Mouse (Mus musculus) myocyte (in vitro differentiated cells): ENCODE data around the gene Srsf6. TPM values are rescaled to one million over a fixed set of nuclear protein-coding genes. Genes with fewer than 3 reads are reported as not detected.
A peak's percentile ranks its signal among the peaks of the same experiment; 100 is the strongest.

Experiments
- H3K27me3 ChIP-seq: one replicate; pipeline ENCODE4 v1.6.1; 2011; ENCODE audit not compliant: control insufficient read depth, insufficient read depth, insufficient read length
- H3K36me3 ChIP-seq: one replicate; pipeline ENCODE4 v1.6.1; 2011; ENCODE audit not compliant: control insufficient read depth, insufficient read depth
- H3K4me2 ChIP-seq: one replicate; pipeline ENCODE4 v1.6.1; 2011; ENCODE audit warnings: low read depth, control low read depth
- H3K4me3 ChIP-seq: one replicate; pipeline ENCODE4 v1.5.1; 2011; ENCODE audit warnings: mild to moderate bottlenecking, control low read depth, moderate library complexity
- H3K79me2 ChIP-seq: one replicate; pipeline ENCODE4 v1.6.1; 2011; ENCODE audit not compliant: control insufficient read depth, insufficient read depth
- H3ac ChIP-seq: one replicate; pipeline ENCODE4 v1.6.1; 2011; ENCODE audit not compliant: control insufficient read depth, insufficient read length
- CEBPB ChIP-seq: IDR thresholded peaks from 2 replicates; pipeline ENCODE4 v1.6.1; 2011; ENCODE audit warnings: mild to moderate bottlenecking, moderate library complexity; ENCODE audit not compliant: poor library complexity, insufficient read depth, severe bottlenecking
- E2F4 ChIP-seq: IDR thresholded peaks from one replicate; pipeline ENCODE4 v1.6.1; 2011; ENCODE audit warnings: mild to moderate bottlenecking, control low read depth, moderate library complexity; ENCODE audit not compliant: insufficient read depth
- MAX ChIP-seq: IDR thresholded peaks from one replicate; pipeline ENCODE4 v1.6.1; 2011; ENCODE audit warnings: low read depth, mild to moderate bottlenecking, control low read depth
- MYOD1 ChIP-seq, 3 experiments: IDR thresholded peaks; one replicate each; pipeline ENCODE4 v1.6.1; 2011; ENCODE audit warnings: control low read depth in 2 of 3, low read depth in 2 of 3, mild to moderate bottlenecking in 2 of 3, moderate library complexity in 1 of 3; ENCODE audit not compliant: insufficient read length in 2 of 3, control insufficient read depth in 1 of 3
- MYOG ChIP-seq, 3 experiments: IDR thresholded peaks; one replicate each; pipeline ENCODE4 v1.6.1; 2011; ENCODE audit warnings: control low read depth in 2 of 3, low read depth in 2 of 3, mild to moderate bottlenecking in 2 of 3; ENCODE audit not compliant: insufficient read length in 2 of 3, control insufficient read depth in 1 of 3, insufficient read depth in 1 of 3
- POLR2A ChIP-seq: IDR thresholded peaks from one replicate; pipeline ENCODE4 v1.6.1; 2011; ENCODE audit warnings: low read depth, mild to moderate bottlenecking, control low read depth, moderate library complexity; ENCODE audit not compliant: insufficient read length
- POLR2AphosphoS2 ChIP-seq: IDR thresholded peaks from one replicate; pipeline ENCODE4 v1.6.1; 2011; ENCODE audit warnings: low read depth, control low read depth; ENCODE audit not compliant: insufficient read length
- REST ChIP-seq: IDR thresholded peaks from one replicate; pipeline ENCODE4 v1.6.1; 2011; ENCODE audit warnings: mild to moderate bottlenecking, control low read depth, moderate library complexity; ENCODE audit not compliant: insufficient read depth, insufficient read length
- SRF ChIP-seq: IDR thresholded peaks from one replicate; pipeline ENCODE4 v1.6.1; 2011; ENCODE audit warnings: low read depth; ENCODE audit not compliant: control insufficient read depth, insufficient read length
- TCF12 ChIP-seq: IDR thresholded peaks from one replicate; pipeline ENCODE4 v1.6.1; 2011; ENCODE audit warnings: mild to moderate bottlenecking, control low read depth; ENCODE audit not compliant: poor library complexity, insufficient read depth, severe bottlenecking
- TCF3 ChIP-seq: IDR thresholded peaks from one replicate; pipeline ENCODE4 v1.6.1; 2011; ENCODE audit warnings: low read depth, control low read depth; ENCODE audit not compliant: insufficient read length
- USF1 ChIP-seq: IDR thresholded peaks from one replicate; pipeline ENCODE4 v1.6.1; 2011; ENCODE audit warnings: low read depth, mild to moderate bottlenecking, control low read depth, moderate library complexity
- polyA plus RNA-seq: library from polyadenylated mRNA; unstranded; fragments of >200 nt; fragmentation: generic; extraction: Trizol; gene quantifications from one replicate; pipeline ENCODE4 v1.2.1, GENCODE M21; 2012; ENCODE audit warnings: missing spikeins

The Srsf6 gene
- polyA plus RNA-seq, 1 experiment = 61.5 TPM

DNA sequence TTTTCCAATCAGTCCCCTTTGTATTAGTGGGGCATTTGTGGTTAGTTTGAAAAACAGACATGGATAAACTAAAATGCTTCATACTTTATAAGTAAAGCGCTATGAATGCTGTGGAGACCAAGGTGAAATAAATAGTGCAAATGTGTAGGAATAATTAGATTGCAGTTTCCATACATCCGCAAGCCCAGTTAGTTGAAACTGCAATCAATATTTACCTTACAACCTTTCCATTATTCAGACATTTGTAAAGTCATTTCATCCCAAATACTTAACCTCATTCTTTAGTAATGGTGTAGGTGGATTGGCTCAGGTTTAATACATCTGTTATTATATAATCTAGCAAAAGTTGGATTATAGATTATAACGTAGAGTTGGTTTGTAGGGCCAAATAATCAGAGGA, 4.4 kb downstream of the Srsf6 start:
- H3K79me2 ChIP-seq = peaks cover 24% of the 10 kb centered on the region
- H3K27me3 ChIP-seq = no peaks in the 10 kb centered on the region
- H3K4me2 ChIP-seq = no peak overlapping the region
- TF ChIP-seq REST (no peak), SRF (no peak), POLR2AphosphoS2 (no peak), CEBPB (no peak), MAX (no peak), MYOG (IDR thresholded peaks at IDR 0.05; ENCODE audit: control insufficient read depth in 1 of 3, insufficient read depth in 1 of 3, insufficient read length in 2 of 3, low read depth in 2 of 3) (no peak), MYOD1 (IDR thresholded peaks at IDR 0.05; ENCODE audit: control insufficient read depth in 1 of 3, insufficient read length in 2 of 3, low read depth in 2 of 3) (no peak)
- H3K36me3 ChIP-seq = peaks cover 72% of the 10 kb centered on the region
- H3ac ChIP-seq = no peak overlapping the region
- no peak overlapping the region for H3K4me3 ChIP-seq

DNA sequence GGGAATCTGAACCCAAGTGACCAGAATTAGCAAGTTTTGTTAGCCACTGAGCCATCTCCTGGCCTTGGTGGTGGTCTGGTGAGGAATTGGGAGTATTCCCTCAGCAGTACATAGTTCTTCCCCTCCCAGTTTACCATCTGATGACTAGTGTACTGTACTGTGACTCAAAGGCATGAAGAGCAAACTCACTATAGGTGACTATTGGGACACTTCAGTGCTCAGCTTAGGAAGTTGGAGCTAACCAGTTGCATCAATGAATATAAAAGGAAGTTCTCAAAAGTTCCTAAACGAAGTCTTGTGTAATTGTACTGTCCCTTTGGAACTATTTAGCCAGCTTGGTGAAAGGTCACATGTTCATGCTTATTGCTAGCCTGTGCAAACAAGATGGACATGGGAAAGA, 8.2 kb downstream of the Srsf6 start:
- no peak for TF ChIP-seq REST
- H3K4me2 ChIP-seq = no peak overlapping the region
- no peaks in the 10 kb centered on the region for H3K79me2 ChIP-seq
- peaks cover 51% of the 10 kb centered on the region for H3K36me3 ChIP-seq
- no peaks in the 10 kb centered on the region for H3K27me3 ChIP-seq
- no peak overlapping the region for H3ac ChIP-seq
- no peak overlapping the region for H3K4me3 ChIP-seq

DNA sequence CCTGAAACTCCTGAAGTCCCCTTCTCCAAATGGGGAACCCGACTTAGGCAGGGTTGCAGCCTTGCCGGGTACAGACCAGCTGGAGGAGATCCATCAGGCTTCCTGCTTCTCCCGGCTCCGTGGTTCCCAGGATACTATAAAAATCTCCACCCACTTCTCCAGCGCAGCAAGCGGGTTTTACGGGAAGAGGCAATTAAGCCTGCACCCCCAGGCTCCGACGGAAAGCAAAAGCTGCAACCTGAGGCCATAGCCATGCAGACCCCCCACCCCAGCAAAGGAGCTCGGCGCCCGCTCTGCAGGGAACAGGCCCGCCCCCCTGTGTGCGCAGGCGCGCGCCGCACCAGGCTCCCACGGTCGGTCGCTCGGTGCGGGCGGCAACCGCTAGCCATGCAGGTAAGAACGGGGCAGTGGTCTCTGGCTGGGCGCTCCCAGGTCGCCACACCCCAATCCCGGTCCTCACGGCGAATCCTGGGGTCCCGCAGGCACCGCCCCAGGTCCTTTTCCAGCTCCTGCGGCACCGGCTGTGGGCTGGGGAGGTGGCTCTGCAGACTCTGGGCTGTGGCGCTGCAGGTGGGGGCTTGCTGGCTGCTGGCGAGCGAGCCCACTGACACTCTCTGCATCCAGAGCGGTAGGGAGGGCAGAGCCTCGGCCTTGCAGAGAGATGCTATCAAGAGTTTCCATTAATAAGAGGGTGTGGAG, 12.0 kb downstream of the Srsf6 start, which contains the start of gene L3mbtl1:
TSS of gene L3mbtl1 (plus strand) at position 325 of the 699 bp plus-strand sequence.
- no peak for TF ChIP-seq USF1
- no peak for TF ChIP-seq REST
- TF ChIP-seq TCF3 = no peak
- TF ChIP-seq MYOG (IDR thresholded peaks at IDR 0.05; ENCODE audit: control insufficient read depth in 1 of 3, insufficient read depth in 1 of 3, insufficient read length in 2 of 3, low read depth in 2 of 3) = no peak
- no peak for TF ChIP-seq SRF
- no peak for TF ChIP-seq CEBPB
- no peak for TF ChIP-seq POLR2AphosphoS2
- no peak for TF ChIP-seq TCF12
- TF ChIP-seq MAX = no peak
- no peak for TF ChIP-seq MYOD1 (IDR thresholded peaks at IDR 0.05; ENCODE audit: control insufficient read depth in 1 of 3, insufficient read length in 2 of 3, low read depth in 2 of 3)
- H3K4me3 ChIP-seq = no peak within 1 kb of the TSS
- H3K79me2 ChIP-seq = no peaks in the 10 kb centered on the region
- no peak within 1 kb of the TSS for H3ac ChIP-seq
- H3K27me3 ChIP-seq = no peaks in the 10 kb centered on the region
- peak within 1 kb of the TSS; percentile 48 for H3K4me2 ChIP-seq
- peaks cover 16% of the 10 kb centered on the region for H3K36me3 ChIP-seq

DNA sequence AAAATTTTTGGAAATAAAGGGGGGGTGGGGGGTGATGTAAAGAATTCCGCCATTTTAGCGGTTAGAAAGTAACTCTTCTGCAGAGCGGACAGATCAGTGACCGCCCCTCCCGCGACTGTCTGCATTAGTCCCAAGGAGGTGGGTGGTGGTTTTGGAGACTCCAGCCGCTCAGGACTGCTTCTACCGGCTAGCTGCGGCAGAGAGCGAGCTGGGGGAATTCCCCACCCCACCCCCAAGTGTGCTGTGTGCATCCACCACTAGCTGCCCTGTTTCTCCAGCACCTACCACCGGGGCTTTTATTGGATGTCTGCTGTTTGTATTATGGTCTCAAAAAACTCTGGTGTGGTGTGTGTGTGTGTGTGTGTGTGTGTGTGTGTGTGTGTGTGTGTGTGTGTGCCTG, 12.6 kb downstream of the Srsf6 start:
- no peaks in the 10 kb centered on the region for H3K27me3 ChIP-seq
- no peak overlapping the region for H3K4me3 ChIP-seq
- H3K4me2 ChIP-seq = no peak overlapping the region
- H3K79me2 ChIP-seq = no peaks in the 10 kb centered on the region
- peaks cover 10% of the 10 kb centered on the region for H3K36me3 ChIP-seq
- TF ChIP-seq POLR2AphosphoS2 = no peak
- TF ChIP-seq TCF3 = no peak
- TF ChIP-seq MAX = no peak
- TF ChIP-seq SRF = no peak
- no peak for TF ChIP-seq TCF12
- no peak overlapping the region for H3ac ChIP-seq

DNA sequence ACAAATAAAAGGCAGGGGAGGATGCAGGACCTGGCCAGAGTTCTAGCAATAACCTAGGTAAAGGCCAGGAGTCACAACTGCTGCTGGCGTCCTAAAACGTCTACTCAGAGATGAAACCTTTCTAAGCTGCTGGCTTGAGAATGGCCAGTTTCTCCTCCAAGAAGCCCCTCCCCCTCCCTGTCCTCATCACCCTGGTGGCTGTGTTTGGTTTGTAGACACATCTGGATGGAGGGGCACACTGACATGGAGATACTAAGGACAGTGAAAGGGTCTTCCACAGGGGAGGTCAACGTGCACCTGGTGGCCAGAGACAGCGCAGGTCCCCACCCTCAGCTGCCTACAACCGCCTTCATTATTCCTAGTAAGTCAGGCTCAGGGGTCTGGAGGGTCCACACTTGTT, 15.6 kb downstream of the Srsf6 start:
- TF ChIP-seq E2F4 (no peak), REST (no peak), SRF (no peak), MAX (no peak), CEBPB (no peak), MYOG (IDR thresholded peaks at IDR 0.05; ENCODE audit: control insufficient read depth in 1 of 3, insufficient read depth in 1 of 3, insufficient read length in 2 of 3, low read depth in 2 of 3) (no peak), TCF12 (no peak), POLR2A (no peak), USF1 (no peak)
- no peaks in the 10 kb centered on the region for H3K79me2 ChIP-seq
- H3K27me3 ChIP-seq = no peaks in the 10 kb centered on the region
- no peaks in the 10 kb centered on the region for H3K36me3 ChIP-seq
- no peak overlapping the region for H3ac ChIP-seq
- H3K4me3 ChIP-seq = no peak overlapping the region
- no peak overlapping the region for H3K4me2 ChIP-seq
